Mouse (Mus musculus): ENCODE measurements at regions not wholly inside any gene's neighbourhood (a gene's known extent, or its start where the extent isn't known, plus 50 kb on each side); places are given as distances from the start of the nearest gene placed in this dataset.

GRCm38 (mm10) chr3:21819030-21819429 lies 257.4 kb upstream of the Tbl1xr1 start:
- no peak for TF ChIP-seq CTCF (IDR thresholded peaks at IDR 0.05)
- TF ChIP-seq EP300 (IDR thresholded peaks at IDR 0.05): no peak
